Mouse (Mus musculus) erythroblast, adult 5-6 weeks (primary cell): ENCODE results near the gene Arhgap28. TPM values are rescaled to one million over a fixed set of nuclear protein-coding genes. Genes with fewer than 3 reads are reported as not detected.

Experiments
- ATAC-seq: replicated peaks from 2 replicates; pipeline ENCODE4 v1.8.0; 2016; ENCODE audit warnings: moderate number of reproducible peaks, mild to moderate bottlenecking, moderate TSS enrichment, inconsistent platforms; ENCODE audit not compliant: poor library complexity, low FRiP score, severe bottlenecking
- total RNA-seq, 2 experiments: library from RNA; stranded (forward) in 1 of 2; stranded (reverse) in 1 of 2; fragments of 150-400 nt in 1 of 2; fragments of 200-764, 138-1000 nt in 1 of 2; gene quantifications; 2 replicates each; pipeline versions ENCODE4 v1.2.3 to v1.2.4; 2015 to 2017; ENCODE audit warnings: low replicate concordance in 2 of 2

The Arhgap28 gene
- total RNA-seq (2015; ENCODE audit: low replicate concordance): not detected in 2 replicates
- not detected in 2 replicates for total RNA-seq (2017; ENCODE audit: low replicate concordance)

- no peak for ATAC-seq
Observed at GRCm38 (mm10) chr17:68003741-68004560, at the start of gene Arhgap28. Gene Arhgap28, minus strand, starts transcription at chr17:68004120.

- ATAC-seq: no peak
Observed at GRCm38 (mm10) chr17:68046341-68046675, 42.4 kb upstream of the Arhgap28 start.

- no peak for ATAC-seq
Observed at GRCm38 (mm10) chr17:68045655-68046340, 41.9 kb upstream of the Arhgap28 start.

GRCm38 (mm10) chr17:68042377-68042776 is 38.5 kb upstream of the Arhgap28 start:
- no peak for ATAC-seq

- no peak for ATAC-seq
Observed at GRCm38 (mm10) chr17:68037011-68037410, 33.1 kb upstream of the Arhgap28 start.

- no peak for ATAC-seq
Observed at GRCm38 (mm10) chr17:68029495-68029894, 25.6 kb upstream of the Arhgap28 start.

GRCm38 (mm10) chr17:68028519-68028918 is 24.6 kb upstream of the Arhgap28 start:
- ATAC-seq: no peak

- ATAC-seq: no peak
Observed at GRCm38 (mm10) chr17:68024327-68024726, 20.4 kb upstream of the Arhgap28 start.

GRCm38 (mm10) chr17:68019466-68020065 is 15.6 kb upstream of the Arhgap28 start:
- ATAC-seq: no peak

GRCm38 (mm10) chr17:68017095-68017494 is 13.2 kb upstream of the Arhgap28 start:
- no peak for ATAC-seq

GRCm38 (mm10) chr17:68011606-68012005 is 7.7 kb upstream of the Arhgap28 start:
- no peak for ATAC-seq

GRCm38 (mm10) chr17:68010041-68010440 is 6.1 kb upstream of the Arhgap28 start:
- no peak for ATAC-seq

GRCm38 (mm10) chr17:68004581-68005330 is 836 bp upstream of the Arhgap28 start:
- ATAC-seq: no peak

GRCm38 (mm10) chr17:68002608-68003595 is 1.0 kb downstream of the Arhgap28 start:
- ATAC-seq: no peak

GRCm38 (mm10) chr17:67999801-68000200 is 4.1 kb downstream of the Arhgap28 start:
- no peak for ATAC-seq

GRCm38 (mm10) chr17:67996769-67997155 is 7.2 kb downstream of the Arhgap28 start:
- ATAC-seq: no peak

- no peak for ATAC-seq
Observed at GRCm38 (mm10) chr17:67996097-67996768, 7.7 kb downstream of the Arhgap28 start.

GRCm38 (mm10) chr17:67995277-67995819 is 8.6 kb downstream of the Arhgap28 start:
- no peak for ATAC-seq
